Mouse (Mus musculus): Measurements from ENCODE around the gene Ebi3.

The Ebi3 gene

DNA sequence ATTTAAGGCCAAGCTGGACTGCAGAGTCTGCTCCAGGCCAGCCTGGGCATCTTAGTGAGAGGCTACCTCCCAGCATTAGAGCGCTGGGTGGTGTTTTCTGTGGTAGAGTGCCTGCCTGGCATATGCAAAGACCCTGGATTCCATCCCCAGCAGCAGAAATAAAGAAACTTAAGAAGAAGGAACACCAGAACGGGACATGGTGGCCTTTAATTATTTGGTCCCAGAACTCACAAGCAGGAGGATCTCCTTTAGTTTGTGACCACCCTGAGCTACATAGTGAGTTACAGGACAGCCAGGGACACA, 6.1 kb downstream of the Ebi3 start:
- DNase-seq (ENCODE audit: low spot score in 2 of 2) = peak; percentile 12 to 66

DNA sequence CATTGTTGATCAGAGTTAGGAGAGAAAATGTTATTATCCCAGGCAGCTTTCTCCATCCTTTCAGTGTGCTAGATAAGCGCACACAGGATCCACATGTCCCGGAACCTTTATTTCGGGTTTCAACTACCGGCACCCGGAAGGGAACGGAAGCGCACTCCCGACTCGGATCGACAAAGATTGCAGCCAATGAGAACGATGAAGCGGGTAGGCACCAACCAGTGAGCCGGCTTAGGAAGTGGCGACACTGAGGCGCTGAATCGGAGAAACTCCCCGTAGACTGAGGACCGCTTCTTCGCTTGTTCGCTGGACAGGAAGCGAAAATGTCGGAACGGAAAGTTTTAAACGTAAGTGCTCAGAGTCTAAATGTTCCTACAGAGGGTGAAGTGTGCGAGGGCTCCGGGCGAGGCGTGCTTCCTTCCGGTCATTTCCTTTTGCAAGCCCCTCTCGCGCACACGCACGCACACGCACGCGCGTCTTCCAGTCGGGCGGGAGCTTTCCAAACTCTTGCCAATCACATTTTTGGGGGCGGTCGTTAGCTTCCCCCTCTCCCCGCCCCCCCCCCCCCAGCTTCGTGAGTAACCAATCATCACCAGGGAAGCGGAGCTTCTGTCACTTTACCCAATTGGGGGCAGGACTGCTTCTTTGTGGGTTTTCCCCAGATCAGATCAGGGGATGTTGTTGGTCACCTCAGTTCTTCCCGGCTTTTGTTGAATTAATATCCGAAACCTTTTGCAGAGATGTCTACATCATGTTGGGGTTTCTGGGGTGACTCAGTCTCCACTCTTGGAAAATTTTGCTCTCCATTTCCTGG, 6.7 kb downstream of the Ebi3 start, which contains the start of gene Yju2:
TSS of gene Yju2 (plus strand) at position 182 of the 811 bp plus-strand sequence.
- DNase-seq (ENCODE audit: low spot score in 2 of 2) = peak; percentile 91 to 94

DNA sequence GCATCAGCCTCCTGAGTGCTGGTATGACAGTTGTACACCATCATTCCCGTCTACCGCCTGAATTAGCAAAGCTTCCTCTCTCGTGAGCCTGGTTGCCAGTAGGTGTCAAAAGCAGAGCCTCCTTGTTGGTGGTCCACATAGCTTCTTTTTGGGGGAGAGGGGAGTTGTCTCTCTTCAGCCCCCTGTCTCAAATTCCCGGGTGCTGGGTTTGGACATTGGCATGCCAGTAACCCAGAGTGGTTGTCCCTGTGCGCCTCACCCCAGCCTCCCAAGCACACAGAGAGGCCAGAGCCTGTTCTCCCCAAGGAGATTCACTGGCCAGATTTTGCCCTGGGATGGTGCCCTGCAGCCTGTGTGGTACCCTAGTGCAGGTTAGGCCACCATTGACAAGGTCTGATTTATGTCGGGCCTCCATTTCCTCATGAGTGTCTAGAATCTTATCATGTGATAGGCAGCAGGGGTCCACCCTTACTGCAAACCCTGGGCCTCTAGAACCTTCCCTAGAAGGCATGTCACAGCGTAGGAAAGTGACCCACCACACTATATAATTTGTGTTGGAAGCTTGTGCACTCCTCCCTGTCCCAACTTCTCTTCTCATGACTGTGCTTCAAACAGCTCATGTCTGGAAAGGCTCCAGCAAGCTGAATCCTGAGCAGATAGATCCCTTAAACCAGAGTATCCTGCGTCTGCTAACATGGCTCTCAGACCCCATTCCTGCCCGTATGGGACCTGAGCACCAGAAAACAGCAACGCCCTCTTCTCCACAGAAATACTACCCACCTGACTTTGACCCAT, 7.7 kb downstream of the Ebi3 start:
- peak in 1 of 2 experiments; percentile 65 for DNase-seq (ENCODE audit: low spot score in 2 of 2)

DNA sequence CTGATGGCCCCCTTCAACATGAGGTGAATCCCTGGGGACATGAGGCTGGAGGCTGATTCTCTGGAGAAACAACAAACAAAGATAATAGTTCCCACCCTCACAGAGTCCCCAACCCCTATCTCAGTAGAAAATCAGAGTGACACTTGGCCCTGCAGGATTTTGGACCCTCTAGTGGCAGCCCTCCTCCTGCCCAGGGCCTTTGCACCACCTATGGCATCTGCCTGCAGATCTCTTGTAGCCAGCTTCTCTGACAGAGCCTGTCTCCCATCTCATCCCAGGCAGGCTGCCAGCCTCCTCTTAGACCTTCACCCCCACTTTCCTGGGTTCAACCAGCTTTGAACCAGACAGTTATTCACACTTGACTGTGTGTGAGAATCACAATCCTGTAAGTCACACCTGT, 8.4 kb downstream of the Ebi3 start:
- peak in 1 of 2 experiments; percentile 54 for DNase-seq (ENCODE audit: low spot score in 2 of 2)

DNA sequence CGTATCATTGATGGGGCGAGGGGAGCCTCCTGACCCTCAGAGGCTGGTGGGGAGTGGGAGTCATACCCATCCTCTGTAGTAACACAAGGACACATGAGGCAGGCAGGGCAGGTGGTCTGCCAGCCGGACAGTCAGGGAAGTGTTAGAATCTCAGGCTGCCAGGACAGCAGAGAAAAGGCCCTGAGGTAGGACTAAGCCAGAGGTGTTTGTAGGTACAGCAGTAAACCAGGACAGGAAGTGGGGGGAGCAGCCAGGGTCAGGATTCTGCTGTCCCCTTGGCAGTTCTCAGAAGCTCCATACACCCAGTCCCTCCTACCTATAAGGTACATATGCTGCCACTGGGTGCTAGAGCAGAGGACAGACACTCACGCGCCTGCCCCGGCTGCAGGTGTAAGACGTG, 9.2 kb downstream of the Ebi3 start:
- peak in 1 of 2 experiments; percentile 57 for DNase-seq (ENCODE audit: low spot score in 2 of 2)

DNA sequence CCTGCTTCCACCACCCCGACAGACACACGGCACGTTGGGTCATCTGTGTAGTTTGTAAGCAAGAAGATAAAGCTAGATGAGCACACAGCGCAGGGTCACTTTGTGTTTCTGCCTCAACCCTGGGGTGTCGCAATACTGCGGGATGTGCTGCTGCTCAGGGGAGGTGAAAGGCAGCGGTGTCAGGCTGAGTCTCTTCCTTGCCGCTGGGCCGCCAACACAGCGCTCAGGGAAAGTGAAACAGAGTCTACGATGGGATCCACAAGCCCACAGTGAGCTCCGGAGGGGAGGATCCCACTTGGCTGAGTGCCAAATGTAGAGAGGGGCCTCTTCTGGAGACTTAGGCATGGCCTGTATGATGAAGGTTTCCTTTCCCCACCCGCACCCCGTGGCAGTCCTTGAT, 10.7 kb downstream of the Ebi3 start:
- DNase-seq (ENCODE audit: low spot score in 2 of 2) = peak; percentile 21 to 70

DNA sequence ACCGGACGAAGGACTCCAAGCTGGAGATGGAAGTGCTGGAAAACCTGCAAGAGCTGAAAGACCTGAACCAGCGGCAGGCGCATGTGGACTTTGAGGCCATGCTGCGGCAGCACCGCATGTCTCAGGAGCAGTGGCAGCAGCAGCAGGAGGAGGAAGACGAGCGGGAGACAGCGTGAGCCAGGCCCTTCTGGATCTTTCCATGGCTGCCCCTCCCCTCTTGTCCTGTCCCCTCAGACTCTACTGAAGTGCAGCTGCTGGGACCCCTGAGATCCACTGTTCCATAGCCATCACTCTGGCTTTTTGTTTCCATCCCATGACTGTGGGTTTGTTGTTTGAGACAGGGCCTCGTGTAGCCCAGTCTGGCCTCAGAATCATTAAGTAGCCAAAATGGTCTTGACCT, 12.1 kb downstream of the Ebi3 start:
- DNase-seq (ENCODE audit: low spot score in 2 of 2) = peak in 1 of 2 experiments; percentile 56

DNA sequence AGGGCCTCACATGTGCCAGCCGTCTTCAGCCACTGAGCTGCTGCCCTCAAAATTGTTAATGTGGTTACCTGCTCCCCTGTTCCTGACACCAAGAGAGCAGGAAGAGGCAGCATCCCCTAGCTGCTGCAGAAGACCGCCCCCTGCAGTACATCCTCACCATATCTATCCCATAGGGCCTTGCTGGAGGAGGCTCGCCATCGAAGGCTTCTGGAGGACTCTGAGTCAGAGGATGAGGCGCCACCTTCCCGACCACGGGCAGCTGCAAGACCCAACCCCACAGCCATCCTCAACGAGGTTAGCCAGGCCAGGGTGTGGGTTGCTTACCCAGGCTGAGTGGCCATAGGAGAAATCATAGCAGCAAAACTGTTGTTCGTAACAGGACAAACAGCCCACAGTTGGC, 12.6 kb downstream of the Ebi3 start:
- DNase-seq (ENCODE audit: low spot score in 2 of 2) = no peak

DNA sequence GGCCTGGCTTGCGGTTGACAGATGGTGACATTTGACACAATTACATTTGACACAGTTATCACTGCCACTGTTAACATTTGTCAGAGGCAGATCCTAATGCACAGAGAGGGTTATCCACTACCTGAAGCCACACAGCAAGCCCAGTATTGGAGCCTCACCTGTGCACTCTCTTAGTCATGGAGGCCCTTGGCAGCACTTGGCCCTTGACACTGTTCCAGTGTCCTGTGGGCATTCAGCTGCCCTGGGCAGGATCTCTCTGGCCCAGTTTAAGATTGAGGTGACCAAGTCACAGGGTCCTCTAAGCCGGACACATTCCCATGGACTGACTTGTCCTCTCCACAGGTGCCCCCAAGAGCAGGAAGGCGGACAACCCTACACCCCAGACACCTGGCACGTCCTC, 14.7 kb downstream of the Ebi3 start:
- no peak for DNase-seq (ENCODE audit: low spot score in 2 of 2)

DNA sequence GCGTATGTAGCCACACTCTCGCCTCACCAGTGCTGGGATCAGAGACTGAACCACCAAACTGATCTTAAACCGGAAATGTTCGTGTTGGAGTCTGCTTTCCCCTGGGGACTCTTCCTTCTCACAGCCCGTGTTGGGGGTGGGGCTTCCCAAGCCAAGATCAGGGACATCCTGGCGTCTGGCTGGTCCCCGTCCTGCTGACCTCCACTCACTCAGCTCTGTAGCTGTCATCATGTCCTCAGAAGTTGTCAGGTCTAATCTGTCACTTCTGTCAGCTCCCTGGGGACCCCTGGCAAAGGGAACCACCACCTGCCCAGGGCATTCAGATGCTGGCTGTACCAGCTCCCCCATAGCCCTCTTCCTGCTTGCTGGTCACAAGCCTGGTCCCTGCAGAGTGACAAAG, 15.8 kb downstream of the Ebi3 start:
- DNase-seq (ENCODE audit: low spot score in 2 of 2) = no peak

DNA sequence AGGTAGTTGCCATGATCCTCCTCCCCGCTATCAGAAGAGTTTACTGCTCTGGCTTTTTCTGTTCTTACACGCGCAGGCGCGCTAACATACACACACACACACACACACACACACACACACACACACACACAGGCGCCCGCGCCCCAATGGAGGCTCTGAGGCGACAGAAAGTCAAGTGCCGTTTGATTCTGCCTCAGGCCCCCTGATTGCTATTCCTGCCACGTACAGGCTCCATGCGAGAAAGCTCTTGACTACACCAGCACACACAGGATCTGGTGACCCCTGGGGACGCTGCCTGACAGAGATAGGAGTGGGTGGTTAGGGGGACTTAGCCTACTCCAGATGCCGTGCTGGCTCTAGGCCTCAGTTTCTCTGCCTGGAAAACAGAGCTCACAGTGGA, 17.1 kb downstream of the Ebi3 start:
- no peak for DNase-seq (ENCODE audit: low spot score in 2 of 2)

DNA sequence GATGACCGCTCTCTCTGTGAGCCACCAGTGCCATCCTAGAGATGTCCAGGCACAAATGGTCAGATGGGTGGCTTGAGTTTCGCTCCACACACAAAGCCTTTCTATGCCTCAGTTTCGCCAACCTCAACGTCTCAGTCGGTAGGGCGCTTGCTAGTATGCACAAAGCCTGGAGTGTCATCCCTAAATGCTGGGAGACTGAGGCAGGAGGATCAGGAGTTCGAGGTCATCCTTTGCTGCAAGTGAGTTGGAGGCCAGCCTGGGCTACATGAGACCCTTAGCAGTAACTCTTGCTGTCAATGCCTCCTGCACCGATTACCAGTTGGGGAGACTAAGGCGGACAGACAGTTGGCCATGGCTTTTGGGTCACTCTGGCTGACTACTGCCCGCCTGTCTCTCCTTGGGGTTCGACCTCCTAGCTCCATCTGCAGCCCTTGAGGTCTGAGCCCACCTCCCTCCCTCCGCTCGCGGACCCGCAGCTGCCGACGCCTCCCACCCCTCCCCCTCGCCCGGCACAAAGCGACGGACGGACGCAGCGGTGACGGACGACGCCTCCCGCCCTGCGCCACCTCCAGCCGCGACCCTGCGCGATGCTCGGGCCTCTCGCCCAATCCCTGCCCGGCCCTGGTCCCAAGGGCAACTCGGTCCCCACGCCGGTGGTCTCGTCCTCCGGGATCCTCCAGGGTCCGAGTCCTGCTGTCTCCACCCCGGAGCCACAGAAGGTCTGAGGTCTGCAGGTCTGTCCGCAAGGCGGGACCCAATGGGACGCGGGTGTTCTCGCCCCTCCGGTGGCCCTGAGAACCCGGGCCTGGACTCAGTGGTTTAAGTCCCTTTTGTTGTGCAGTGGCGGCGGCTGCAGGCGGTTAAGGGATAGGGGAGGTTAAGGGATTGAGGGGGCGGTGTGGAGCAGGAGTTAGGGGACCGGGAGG, 17.8 kb downstream of the Ebi3 start, which contains the start of gene Shd:
TSS of gene Shd (plus strand) at position 502 of the 926 bp plus-strand sequence.
- no peak for DNase-seq (ENCODE audit: low spot score in 2 of 2)

DNA sequence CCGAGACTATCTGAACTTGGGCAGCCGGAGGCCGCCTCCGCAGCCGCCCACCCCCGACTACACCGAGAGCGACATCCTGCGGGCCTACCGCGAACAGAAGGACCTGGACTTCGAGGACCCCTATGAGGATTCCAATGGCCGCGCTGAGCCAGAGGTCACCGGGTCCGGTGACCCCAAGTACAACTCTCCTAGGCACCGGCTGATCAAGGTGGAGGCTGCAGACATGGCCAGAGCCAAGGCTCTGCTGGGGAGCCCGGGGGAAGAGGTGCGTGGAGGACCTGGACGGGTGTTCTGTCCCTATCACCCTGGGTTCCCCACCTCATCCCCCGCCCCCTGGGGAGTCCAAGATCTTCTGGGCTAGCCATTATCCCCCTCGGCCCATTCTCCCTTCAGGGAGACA, 19.0 kb downstream of the Ebi3 start:
- DNase-seq (ENCODE audit: low spot score in 2 of 2) = no peak

DNA sequence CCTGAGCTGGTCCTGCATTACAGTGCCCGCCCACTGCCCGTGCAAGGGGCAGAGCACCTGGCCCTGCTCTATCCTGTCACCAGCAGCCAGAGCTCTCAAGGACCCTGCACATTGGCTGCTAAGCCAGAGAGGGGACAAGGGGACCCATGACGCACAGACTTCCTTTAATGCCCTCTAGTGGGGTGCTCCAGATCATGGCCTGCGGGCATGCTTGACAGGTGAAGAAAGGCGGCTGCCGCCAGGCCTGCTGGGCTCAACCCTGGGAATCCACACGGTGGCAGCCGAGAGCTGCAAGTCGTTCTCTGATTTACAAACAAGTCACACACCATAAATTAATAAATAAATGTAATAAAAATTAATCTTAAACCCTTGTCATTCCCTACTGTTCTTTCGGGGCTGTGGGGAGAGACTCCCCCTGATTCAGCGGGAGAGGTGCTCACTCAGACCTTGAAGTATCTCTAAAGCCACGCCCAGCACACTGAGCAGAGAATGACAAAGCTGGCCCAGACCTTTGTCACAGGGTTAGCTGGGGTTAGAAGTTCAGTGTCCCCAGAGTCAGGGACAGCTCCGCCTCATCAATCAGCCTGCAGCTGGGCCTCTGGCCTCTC, 23.9 kb downstream of the Ebi3 start:
- peak; percentile 59 to 82 for DNase-seq (ENCODE audit: low spot score in 2 of 2)

DNA sequence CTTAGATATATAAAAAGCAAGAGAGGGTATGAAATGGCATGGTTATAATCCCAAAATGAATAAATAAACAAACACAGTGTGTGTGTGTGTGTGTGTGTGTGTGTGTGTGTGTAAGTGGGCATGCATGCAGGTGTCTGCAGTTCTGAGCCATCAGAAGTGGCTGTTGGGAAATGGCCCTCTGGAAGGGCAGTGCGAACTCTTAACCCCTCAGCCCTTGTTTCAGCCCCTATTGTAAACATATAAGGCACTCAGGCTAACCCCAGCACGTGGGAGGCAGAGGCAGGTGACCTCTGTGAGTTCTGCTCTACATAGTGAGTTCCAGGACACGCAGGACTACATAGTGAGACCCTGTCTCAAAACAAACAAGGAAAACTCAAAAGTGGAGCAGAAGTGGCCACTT, 24.9 kb downstream of the Ebi3 start:
- DNase-seq (ENCODE audit: low spot score in 2 of 2) = no peak

DNA sequence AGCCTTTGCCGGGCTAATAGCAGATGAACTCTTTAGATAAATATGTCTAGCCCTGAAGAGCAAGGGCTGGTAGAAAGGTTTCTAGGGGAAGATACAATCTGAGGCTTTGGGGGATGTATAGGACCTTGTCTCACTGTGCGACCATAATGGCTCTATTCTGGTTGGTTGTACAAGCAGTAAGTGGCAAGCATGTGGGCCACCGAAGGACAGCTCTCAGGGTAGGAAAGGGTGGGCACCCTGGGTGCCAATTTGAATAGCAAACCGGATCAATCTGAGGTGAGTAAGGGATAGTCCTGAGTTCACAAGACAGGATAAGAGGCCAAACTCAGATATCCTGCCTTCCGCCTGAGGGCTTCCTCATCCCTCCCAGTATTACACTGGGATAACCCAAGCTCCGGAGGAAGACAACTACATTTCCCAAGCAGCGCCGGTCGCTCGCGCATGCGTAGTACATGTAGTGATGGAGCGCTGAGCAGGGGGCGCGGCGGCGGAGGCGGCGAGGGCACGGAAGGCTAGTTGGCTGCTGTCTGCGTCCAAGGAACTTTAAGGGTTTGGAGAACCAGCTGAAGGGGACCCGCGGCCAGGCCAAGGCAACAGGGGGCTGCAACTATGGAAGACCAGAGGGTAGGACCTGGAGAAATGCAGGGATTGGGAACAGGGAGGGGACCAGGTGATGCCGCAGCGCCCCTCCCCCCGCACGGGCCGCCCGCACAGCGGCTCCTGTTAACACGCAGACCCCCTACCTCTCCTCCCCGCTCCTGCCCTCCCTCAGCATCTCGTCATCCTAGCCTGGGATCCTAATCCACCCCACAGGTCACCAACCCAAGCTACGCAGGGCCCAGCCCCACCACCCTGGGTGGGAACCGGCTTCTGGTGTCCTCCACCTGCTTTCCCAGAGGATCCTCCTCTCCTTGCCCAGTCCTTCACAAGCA, 33.9 kb downstream of the Ebi3 start, which contains the start of gene Fsd1:
TSS of gene Fsd1 (plus strand) at position 480 of the 932 bp plus-strand sequence.
- no peak for DNase-seq (ENCODE audit: low spot score in 2 of 2)

DNA sequence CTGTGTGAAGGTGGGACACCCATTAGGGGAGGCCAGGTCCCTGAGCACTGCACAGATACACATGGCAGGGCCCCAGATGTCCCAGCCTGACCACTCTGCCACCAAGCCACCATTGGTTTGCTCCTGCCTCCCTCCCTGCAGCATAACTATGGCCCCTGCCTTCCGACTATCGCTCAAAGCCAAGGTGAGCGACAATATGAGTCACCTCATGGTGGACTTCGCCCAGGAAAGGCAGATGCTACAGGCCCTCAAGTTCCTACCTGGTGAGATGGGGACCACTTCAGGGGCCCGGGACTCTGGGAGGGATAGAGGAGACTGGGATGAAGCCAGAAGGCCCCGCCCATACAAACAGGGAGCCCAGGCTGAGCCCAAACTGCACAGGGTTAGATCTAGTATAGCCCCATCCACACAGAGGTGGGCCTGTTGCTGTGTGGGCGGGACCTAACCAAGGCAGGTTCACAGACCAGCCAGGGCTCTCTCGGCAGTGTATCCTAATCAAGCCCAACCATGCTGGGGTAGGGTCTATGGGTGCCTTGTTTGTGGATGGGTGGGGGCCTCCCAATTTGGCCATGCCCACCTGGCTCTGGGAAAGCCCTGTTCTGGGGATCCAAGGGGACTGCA, 37.9 kb downstream of the Ebi3 start:
- no peak for DNase-seq (ENCODE audit: low spot score in 2 of 2)

DNA sequence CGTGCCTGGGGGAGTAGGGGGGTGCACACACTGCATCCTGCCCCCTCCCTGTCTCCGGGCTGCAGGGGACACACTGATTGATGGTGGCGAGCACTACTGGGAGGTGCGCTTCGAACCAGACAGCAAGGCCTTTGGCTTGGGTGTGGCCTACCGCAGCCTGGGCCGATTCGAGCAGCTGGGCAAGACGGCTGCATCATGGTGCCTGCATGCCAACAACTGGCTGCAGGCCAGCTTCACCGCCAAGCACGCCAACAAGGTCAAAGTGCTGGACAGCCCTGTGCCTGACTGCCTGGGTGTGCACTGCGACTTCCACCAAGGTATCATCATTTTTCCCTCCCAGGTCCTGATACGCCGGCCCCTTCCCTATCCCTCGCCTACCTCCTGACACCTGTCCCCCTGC, 43.6 kb downstream of the Ebi3 start:
- no peak for DNase-seq (ENCODE audit: low spot score in 2 of 2)

DNA sequence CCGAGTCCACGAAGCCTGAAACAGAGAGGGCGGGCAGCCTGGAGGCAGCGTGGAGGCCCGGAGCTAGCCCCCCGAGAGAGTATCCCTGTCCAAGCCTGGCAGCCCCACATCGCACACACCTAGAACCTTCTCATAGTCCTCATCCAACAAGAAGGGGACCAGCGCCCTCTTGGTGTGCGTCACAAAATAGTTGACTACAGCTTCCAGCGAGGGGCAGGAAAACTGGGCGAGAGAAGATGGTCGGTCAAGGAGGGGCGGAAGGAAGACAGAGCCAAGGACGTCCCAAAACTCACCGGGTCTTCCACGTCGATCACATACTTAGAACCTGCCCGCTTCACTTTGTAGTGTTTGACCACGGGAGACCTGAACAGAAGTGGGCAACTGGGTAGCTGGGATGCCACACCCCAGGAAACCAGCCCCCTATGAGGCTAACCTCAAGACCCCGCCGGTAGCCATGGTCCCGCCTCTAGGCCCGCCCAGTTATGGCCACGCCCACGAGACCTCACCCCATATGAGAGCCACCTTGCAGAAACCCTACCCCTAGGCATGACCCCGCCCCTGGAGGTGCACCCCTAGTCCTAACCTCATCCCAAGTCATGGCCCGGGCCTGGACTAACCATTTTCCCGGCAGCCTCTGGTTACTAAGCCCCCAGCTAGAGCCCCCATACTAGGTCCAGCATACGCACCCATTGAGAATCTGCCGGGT, 47.5 kb downstream of the Ebi3 start:
- no peak for DNase-seq (ENCODE audit: low spot score in 2 of 2)
